Mouse (Mus musculus): ENCODE measurements around the gene Ahcyl2. TPM values are rescaled to one million over a fixed set of nuclear protein-coding genes. Genes with fewer than 3 reads are reported as not detected.

Ahcyl2 gene
- polyA plus RNA-seq, 1 experiment from 2014 or later: 15.2 TPM

GRCm38 (mm10) chr6:29864926-29865325, 97.1 kb downstream of the Ahcyl2 start:
- Histone ChIP-seq H3K4me3 (no peak overlapping the region), H3K4me2 (no peak overlapping the region), H3K9ac (no peak overlapping the region), H3K36me3 (no peaks in the 10 kb centered on the region; the same call in 1 of the 2 replicates), H3K27me3 (no peaks in the 10 kb centered on the region), H3K27ac (no peak overlapping the region), H3K9me3 (peaks cover 4% of the 10 kb centered on the region; the same call in 1 of the 2 replicates), H3K4me1 (no peaks in the 10 kb centered on the region)
- 90% methylated on average over 2 of the region's 2 CpGs for WGBS
- no peak for ATAC-seq (ENCODE audit: insufficient number of reproducible peaks, insufficient read depth, low FRiP score, low TSS enrichment, low read depth)

GRCm38 (mm10) chr6:29866935-29867724, 99.3 kb downstream of the Ahcyl2 start:
- no peak for ATAC-seq (ENCODE audit: insufficient number of reproducible peaks, insufficient read depth, low FRiP score, low TSS enrichment, low read depth)

DNA sequence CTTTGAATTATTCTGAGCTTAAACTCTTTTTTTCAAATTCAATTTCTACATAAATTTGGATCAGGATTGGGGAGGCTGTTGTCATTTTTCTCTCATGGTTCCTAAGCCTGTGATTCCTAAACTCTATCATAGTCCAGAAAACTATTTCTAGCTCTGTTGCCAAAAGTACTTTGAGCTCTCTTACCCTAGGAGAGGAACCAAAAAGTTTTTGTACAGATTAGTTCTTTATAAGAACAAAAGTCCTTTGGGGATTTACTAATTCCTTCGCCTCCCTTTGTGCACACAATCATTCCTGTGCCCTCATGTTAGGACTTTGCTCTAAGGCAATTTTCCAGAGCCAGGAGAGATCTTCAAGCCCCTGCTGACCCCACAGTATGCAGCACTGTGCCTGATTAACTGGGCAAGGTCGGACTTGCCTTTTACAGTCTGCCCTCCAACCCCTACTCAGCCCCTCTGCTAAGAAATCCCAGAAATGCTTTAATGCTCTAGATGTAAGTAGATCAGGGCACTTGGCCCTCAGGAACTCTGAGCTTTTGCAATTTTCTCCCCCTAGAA, 100.6 kb downstream of the Ahcyl2 start:
- Histone ChIP-seq H3K4me3 (no peak overlapping the region), H3K9me3 (peaks cover 4% of the 10 kb centered on the region; the same call in 1 of the 2 replicates), H3K4me2 (no peak overlapping the region), H3K9ac (no peak overlapping the region), H3K4me1 (no peaks in the 10 kb centered on the region), H3K27me3 (no peaks in the 10 kb centered on the region), H3K27ac (no peak overlapping the region), H3K36me3 (peaks cover 8% of the 10 kb centered on the region; the same call in 1 of the 2 replicates)
- no peak for ATAC-seq (ENCODE audit: insufficient number of reproducible peaks, insufficient read depth, low FRiP score, low TSS enrichment, low read depth)
- 57% methylated on average over 2 of the region's 2 CpGs for WGBS

More at GRCm38 (mm10) chr6:29866935-29867724, 99.3 kb downstream of the Ahcyl2 start:
- WGBS: 78% methylated on average over 9 of the region's 9 CpGs
- no peak overlapping the region for H3K9ac ChIP-seq
- H3K4me2 ChIP-seq: no peak overlapping the region
- peaks cover 4% of the 10 kb centered on the region; the same call in 1 of the 2 replicates for H3K9me3 ChIP-seq
- peaks cover 8% of the 10 kb centered on the region; the same call in 1 of the 2 replicates for H3K36me3 ChIP-seq
- H3K27ac ChIP-seq: no peak overlapping the region
- no peaks in the 10 kb centered on the region for H3K4me1 ChIP-seq
- no peaks in the 10 kb centered on the region for H3K27me3 ChIP-seq
- no peak overlapping the region for H3K4me3 ChIP-seq

- Histone ChIP-seq H3K27ac (no peak overlapping the region), H3K4me2 (no peak overlapping the region), H3K9me3 (peaks cover 4% of the 10 kb centered on the region; the same call in 1 of the 2 replicates), H3K27me3 (no peaks in the 10 kb centered on the region), H3K4me3 (no peak overlapping the region), H3K4me1 (no peaks in the 10 kb centered on the region), H3K36me3 (peaks cover 13% of the 10 kb centered on the region), H3K9ac (no peak overlapping the region)
- no peak for ATAC-seq (ENCODE audit: insufficient number of reproducible peaks, insufficient read depth, low FRiP score, low TSS enrichment, low read depth)
- WGBS: 71% methylated on average over 2 of the region's 2 CpGs
Observed at GRCm38 (mm10) chr6:29873654-29874053, 105.8 kb downstream of the Ahcyl2 start.

GRCm38 (mm10) chr6:29875576-29875975, 107.8 kb downstream of the Ahcyl2 start:
- no peak overlapping the region for H3K9ac ChIP-seq
- no peaks in the 10 kb centered on the region for H3K27me3 ChIP-seq
- no peak overlapping the region for H3K4me3 ChIP-seq
- H3K4me2 ChIP-seq: no peak overlapping the region
- H3K4me1 ChIP-seq: no peaks in the 10 kb centered on the region
- no peak overlapping the region for H3K27ac ChIP-seq
- peaks cover 17% of the 10 kb centered on the region for H3K36me3 ChIP-seq
- no peak for ATAC-seq (ENCODE audit: insufficient number of reproducible peaks, insufficient read depth, low FRiP score, low TSS enrichment, low read depth)
- WGBS: 73% methylated on average over 5 of the region's 5 CpGs
- no peaks in the 10 kb centered on the region for H3K9me3 ChIP-seq

- Histone ChIP-seq H3K27me3 (no peaks in the 10 kb centered on the region), H3K9me3 (no peaks in the 10 kb centered on the region), H3K27ac (no peak overlapping the region), H3K36me3 (peaks cover 9% of the 10 kb centered on the region; the same call in 1 of the 2 replicates), H3K4me1 (no peaks in the 10 kb centered on the region), H3K9ac (no peak overlapping the region), H3K4me3 (no peak overlapping the region), H3K4me2 (no peak overlapping the region)
- 78% methylated on average over 4 of the region's 4 CpGs for WGBS
- ATAC-seq (ENCODE audit: insufficient number of reproducible peaks, insufficient read depth, low FRiP score, low TSS enrichment, low read depth): no peak
Observed at GRCm38 (mm10) chr6:29876782-29877181, 109.0 kb downstream of the Ahcyl2 start.

GRCm38 (mm10) chr6:29879579-29879978, 111.8 kb downstream of the Ahcyl2 start:
- Histone ChIP-seq H3K27me3 (no peaks in the 10 kb centered on the region), H3K4me1 (no peaks in the 10 kb centered on the region), H3K9me3 (no peaks in the 10 kb centered on the region)

DNA sequence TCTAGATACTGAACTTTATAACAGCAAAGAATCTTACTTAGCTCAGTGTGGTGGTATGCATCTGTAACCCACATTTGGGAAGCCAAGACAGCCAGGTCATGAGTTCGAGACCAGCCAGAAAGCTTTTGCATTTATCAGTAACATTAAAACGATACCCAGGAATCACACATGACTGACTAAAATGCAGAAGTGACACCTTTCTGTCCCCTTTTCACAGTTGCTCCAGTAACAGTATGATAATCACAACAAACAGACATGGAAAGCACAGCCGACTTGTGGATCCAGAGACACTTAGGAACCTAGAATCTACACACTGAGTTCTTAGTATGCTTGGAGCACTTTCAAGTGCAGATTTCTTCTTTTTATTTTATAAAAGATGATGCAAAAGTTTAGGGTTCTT, 113.0 kb downstream of the Ahcyl2 start:
- Histone ChIP-seq H3K4me2 (no peak overlapping the region), H3K27ac (no peak overlapping the region), H3K4me3 (no peak overlapping the region), H3K27me3 (no peaks in the 10 kb centered on the region), H3K9me3 (no peaks in the 10 kb centered on the region), H3K9ac (no peak overlapping the region), H3K36me3 (peaks cover 21% of the 10 kb centered on the region; the same call in 1 of the 2 replicates), H3K4me1 (no peaks in the 10 kb centered on the region)
- ATAC-seq (ENCODE audit: insufficient number of reproducible peaks, insufficient read depth, low FRiP score, low TSS enrichment, low read depth): no peak
- WGBS: 90% methylated on average over 3 of the region's 3 CpGs

More at GRCm38 (mm10) chr6:29879579-29879978, 111.8 kb downstream of the Ahcyl2 start:
- H3K4me3 ChIP-seq: no peak overlapping the region
- H3K27ac ChIP-seq: no peak overlapping the region
- no peak for ATAC-seq (ENCODE audit: insufficient number of reproducible peaks, insufficient read depth, low FRiP score, low TSS enrichment, low read depth)
- H3K4me2 ChIP-seq: no peak overlapping the region
- H3K36me3 ChIP-seq: peaks cover 17% of the 10 kb centered on the region; the same call in 1 of the 2 replicates
- H3K9ac ChIP-seq: no peak overlapping the region

DNA sequence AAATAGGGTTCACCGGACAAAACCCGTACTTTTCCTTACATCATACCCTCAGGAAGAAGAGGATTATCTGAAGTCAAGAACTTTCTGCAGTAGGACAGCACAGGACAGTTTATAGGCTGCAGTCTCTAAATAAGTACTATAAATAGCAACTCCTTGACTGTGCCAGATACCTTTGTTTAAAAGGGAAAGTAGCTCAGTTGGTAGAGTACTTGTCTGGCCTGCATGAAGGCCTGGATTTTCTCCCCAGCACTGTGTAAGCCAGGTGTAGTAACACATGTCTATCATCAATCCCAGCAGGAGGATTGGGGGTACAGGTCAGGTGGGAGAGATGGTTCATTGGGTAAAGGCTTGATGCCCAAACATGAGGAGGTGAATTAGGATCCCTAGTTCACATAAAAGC, 114.1 kb downstream of the Ahcyl2 start:
- H3K27me3 ChIP-seq: no peaks in the 10 kb centered on the region
- no peak overlapping the region for H3K4me3 ChIP-seq
- WGBS: 74% methylated on average over 2 of the region's 2 CpGs
- no peak overlapping the region for H3K9ac ChIP-seq
- H3K9me3 ChIP-seq: no peaks in the 10 kb centered on the region
- H3K36me3 ChIP-seq: peaks cover 27% of the 10 kb centered on the region
- H3K4me1 ChIP-seq: no peaks in the 10 kb centered on the region
- no peak for ATAC-seq (ENCODE audit: insufficient number of reproducible peaks, insufficient read depth, low FRiP score, low TSS enrichment, low read depth)
- no peak overlapping the region for H3K4me2 ChIP-seq
- no peak overlapping the region for H3K27ac ChIP-seq

GRCm38 (mm10) chr6:29882870-29883269, 115.1 kb downstream of the Ahcyl2 start:
- ATAC-seq (ENCODE audit: insufficient number of reproducible peaks, insufficient read depth, low FRiP score, low TSS enrichment, low read depth): no peak
- Histone ChIP-seq H3K4me3 (no peak overlapping the region), H3K9ac (no peak overlapping the region), H3K27me3 (no peaks in the 10 kb centered on the region), H3K4me1 (no peaks in the 10 kb centered on the region), H3K9me3 (no peaks in the 10 kb centered on the region), H3K27ac (no peak overlapping the region), H3K4me2 (no peak overlapping the region), H3K36me3 (peaks cover 27% of the 10 kb centered on the region)
- 90% methylated on average over 6 of the region's 6 CpGs for WGBS

GRCm38 (mm10) chr6:29891151-29891550, 123.3 kb downstream of the Ahcyl2 start:
- Histone ChIP-seq H3K36me3 (peaks cover 11% of the 10 kb centered on the region), H3K27ac (no peak overlapping the region), H3K4me2 (no peak overlapping the region), H3K9ac (no peak overlapping the region), H3K9me3 (no peaks in the 10 kb centered on the region), H3K27me3 (no peaks in the 10 kb centered on the region), H3K4me3 (no peak overlapping the region), H3K4me1 (no peaks in the 10 kb centered on the region)
- no peak for ATAC-seq (ENCODE audit: insufficient number of reproducible peaks, insufficient read depth, low FRiP score, low TSS enrichment, low read depth)
- 78% methylated on average over 11 of the region's 11 CpGs for WGBS

- Histone ChIP-seq H3K4me1 (no peaks in the 10 kb centered on the region), H3K4me2 (no peak overlapping the region), H3K27ac (no peak overlapping the region), H3K9ac (no peak overlapping the region), H3K27me3 (no peaks in the 10 kb centered on the region), H3K4me3 (no peak overlapping the region), H3K36me3 (peaks cover 26% of the 10 kb centered on the region; the same call in 1 of the 2 replicates), H3K9me3 (no peaks in the 10 kb centered on the region)
- WGBS: 90% methylated on average over 3 of the region's 3 CpGs
- ATAC-seq (ENCODE audit: insufficient number of reproducible peaks, insufficient read depth, low FRiP score, low TSS enrichment, low read depth): no peak
Observed at GRCm38 (mm10) chr6:29896976-29897375, 129.2 kb downstream of the Ahcyl2 start.

All from embryonic facial prominence, embryonic 13.5 days (tissue).